Mouse (Mus musculus) olfactory bulb, adult 2 months (tissue): ENCODE data around the gene Tuba1b.

ENCODE experiments used
- CTCF ChIP-seq: fragments of 200-500 bp; IDR thresholded peaks from 2 replicates; pipeline ENCODE4 v1.5.1; 2012; ENCODE audit warnings: low read depth, mild to moderate bottlenecking, low read length, moderate library complexity; ENCODE audit not compliant: insufficient read depth
- POLR2A ChIP-seq: fragments of 200-500 bp; IDR thresholded peaks from 2 replicates; pipeline ENCODE4 v1.6.1; 2012; ENCODE audit warnings: mild to moderate bottlenecking, low read depth, low read length, moderate library complexity; ENCODE audit not compliant: insufficient read depth

DNA sequence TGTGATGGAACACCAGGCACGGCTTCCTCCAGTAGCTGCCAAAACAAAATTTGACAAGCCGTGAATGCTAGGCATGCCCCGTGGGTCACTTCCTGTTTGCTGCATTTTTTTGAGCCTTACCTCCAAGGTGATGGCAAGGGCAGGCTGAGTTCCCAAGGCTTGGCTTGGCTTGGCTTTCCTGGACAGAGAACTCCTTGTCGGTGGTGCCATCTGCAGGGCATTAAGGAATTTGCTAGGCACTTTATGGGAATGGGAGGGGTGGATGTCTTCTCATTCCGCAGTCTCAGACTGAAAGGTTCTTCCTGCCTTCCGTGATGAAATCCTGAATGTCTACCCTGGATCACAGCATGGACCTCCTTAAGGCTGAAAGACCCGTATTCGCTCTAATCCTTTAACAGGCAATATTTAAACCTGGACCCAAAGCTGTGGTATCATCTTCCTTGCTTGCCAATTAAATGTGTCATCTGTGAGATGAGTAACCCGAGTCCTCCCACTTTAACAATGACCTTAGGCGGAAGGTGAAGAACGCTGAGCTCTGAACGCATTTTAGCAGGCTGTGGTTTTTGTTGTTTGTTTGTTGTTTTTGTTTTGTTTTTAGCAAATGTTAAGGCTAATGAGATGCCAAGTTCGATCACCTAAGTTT lies 5.6 kb downstream of the Tuba1b start:
- peak; percentile 60; the same call in 1 of the 2 replicates for TF ChIP-seq CTCF
- no peak for TF ChIP-seq POLR2A
